Mouse (Mus musculus): ENCODE results near the gene Dnajc3.
A peak's percentile ranks its signal among the peaks of the same experiment; 100 is the strongest.
"Not testable (repeated sequence)": the region's sequence is repeated elsewhere in the genome, so short reads cannot be mapped to it uniquely, and the experiment has no call there.

Gene Dnajc3

GRCm38 (mm10) chr14:118931181-118931580 lies 6.6 kb upstream of the Dnajc3 start:
- peak; percentile 74 for DNase-seq (ENCODE audit: low read depth)

GRCm38 (mm10) chr14:118932956-118933355 lies 4.8 kb upstream of the Dnajc3 start:
- DNase-seq (ENCODE audit: low read depth) = no peak

GRCm38 (mm10) chr14:118934686-118935085 lies 3.1 kb upstream of the Dnajc3 start:
- DNase-seq (ENCODE audit: low read depth) = no peak

- no peak for DNase-seq (ENCODE audit: low read depth)
These were observed 1.5 kb upstream of the Dnajc3 start for GRCm38 (mm10) chr14:118936236-118936635.

GRCm38 (mm10) chr14:118936952-118937351 lies 824 bp upstream of the Dnajc3 start:
- no peak for DNase-seq (ENCODE audit: low read depth)

- peak; percentile 34 for DNase-seq (ENCODE audit: low read depth)
These were observed 775 bp downstream of the Dnajc3 start for GRCm38 (mm10) chr14:118938551-118938950.

- no peak for DNase-seq (ENCODE audit: low read depth)
These were observed 3.2 kb downstream of the Dnajc3 start for GRCm38 (mm10) chr14:118940796-118941495.

- no peak for DNase-seq (ENCODE audit: low read depth)
These were observed 4.3 kb downstream of the Dnajc3 start for GRCm38 (mm10) chr14:118942076-118942475.

- DNase-seq (ENCODE audit: low read depth) = no peak
These were observed 6.9 kb downstream of the Dnajc3 start for GRCm38 (mm10) chr14:118944702-118945101.

- peak; percentile 13 for DNase-seq (ENCODE audit: low read depth)
These were observed 11.1 kb downstream of the Dnajc3 start for GRCm38 (mm10) chr14:118948841-118949240.

- DNase-seq (ENCODE audit: low read depth) = peak; percentile 36
These were observed 14.3 kb downstream of the Dnajc3 start for GRCm38 (mm10) chr14:118951912-118952583.

GRCm38 (mm10) chr14:118958010-118958409 lies 20.2 kb downstream of the Dnajc3 start:
- DNase-seq (ENCODE audit: low read depth) = no peak

GRCm38 (mm10) chr14:118965356-118966000 lies 27.7 kb downstream of the Dnajc3 start:
- no peak for DNase-seq (ENCODE audit: low read depth)

- DNase-seq (ENCODE audit: low read depth) = no peak
These were observed 29.9 kb downstream of the Dnajc3 start for GRCm38 (mm10) chr14:118967646-118968045.

GRCm38 (mm10) chr14:118972268-118972667 lies 34.5 kb downstream of the Dnajc3 start:
- no peak for DNase-seq (ENCODE audit: low read depth)

GRCm38 (mm10) chr14:118977136-118977816 lies 39.5 kb downstream of the Dnajc3 start:
- DNase-seq (ENCODE audit: low read depth) = no peak

- DNase-seq (ENCODE audit: low read depth) = no peak
These were observed 42.0 kb downstream of the Dnajc3 start for GRCm38 (mm10) chr14:118979571-118980325.

- DNase-seq (ENCODE audit: low read depth) = no peak
These were observed 42.6 kb downstream of the Dnajc3 start for GRCm38 (mm10) chr14:118980358-118980757.

- no peak for DNase-seq (ENCODE audit: low read depth)
These were observed 43.1 kb downstream of the Dnajc3 start for GRCm38 (mm10) chr14:118980890-118981289.

- not testable (repeated sequence) for DNase-seq (ENCODE audit: low read depth)
These were observed 44.1 kb downstream of the Dnajc3 start for GRCm38 (mm10) chr14:118981711-118982428.

GRCm38 (mm10) chr14:118982429-118983045 lies 44.8 kb downstream of the Dnajc3 start:
- not testable (repeated sequence) for DNase-seq (ENCODE audit: low read depth)
